Mouse (Mus musculus) midbrain, embryonic 11.5 days (tissue): ENCODE results near the gene Carmil3. TPM values are rescaled to one million over a fixed set of nuclear protein-coding genes. Genes with fewer than 3 reads are reported as not detected.

Experiments
- ATAC-seq: fragments of 200-750 bp; cut with Nextera tagmentation; 2 replicates; pipeline ENCODE4 v1.8.0; 2017; ENCODE audit warnings: moderate TSS enrichment, moderate library complexity; ENCODE audit not compliant: low FRiP score
- DNase-seq: peaks from one replicate; pipeline ENCODE4 v3.0.0; 2015; ENCODE audit warnings: low spot score; ENCODE audit errors: missing footprints
- H3K27ac ChIP-seq: fragments of 300-500 bp; sonication (generic); 2 replicates; pipeline ENCODE4 v1.5.1; 2014; ENCODE audit warnings: low read depth, low read length
- H3K27me3 ChIP-seq: fragments of 300-500 bp; sonication (generic); 2 replicates; pipeline ENCODE4 v1.6.1; 2014; ENCODE audit warnings: mild to moderate bottlenecking, low read length, moderate library complexity, mixed read lengths; ENCODE audit not compliant: control insufficient read depth, insufficient read depth
- H3K36me3 ChIP-seq: fragments of 300-500 bp; sonication (generic); 2 replicates; pipeline ENCODE4 v1.6.1; 2014; ENCODE audit warnings: mild to moderate bottlenecking, low read length, moderate library complexity, mixed read lengths; ENCODE audit not compliant: control insufficient read depth, insufficient read depth
- H3K4me1 ChIP-seq: fragments of 300-500 bp; sonication (generic); 2 replicates; pipeline ENCODE4 v1.6.1; 2014; ENCODE audit warnings: low read length; ENCODE audit not compliant: control insufficient read depth, insufficient read depth
- H3K4me2 ChIP-seq: fragments of 300-500 bp; sonication (generic); 2 replicates; pipeline ENCODE4 v1.6.1; 2014; ENCODE audit warnings: mild to moderate bottlenecking, moderate library complexity
- H3K4me3 ChIP-seq: fragments of 300-500 bp; sonication (generic); 2 replicates; pipeline ENCODE4 v1.5.1; 2014; ENCODE audit warnings: low read depth, low read length
- H3K9ac ChIP-seq: fragments of 300-500 bp; sonication (generic); 2 replicates; pipeline ENCODE4 v1.6.1; 2014; ENCODE audit warnings: low read length
- H3K9me3 ChIP-seq: fragments of 300-500 bp; sonication (generic); 2 replicates; pipeline ENCODE4 v1.6.1; 2016; ENCODE audit warnings: low read length; ENCODE audit not compliant: control insufficient read depth
- WGBS: fragments of 180-500 bp; shearing (Covaris S2); extraction: QIAGEN DNeasy Blood & Tissue Kit; methylation state at CpG from one replicate; pipeline ENCODE4 v1.1.7; 2014; 5-methylcytosine and 5-hydroxymethylcytosine counted together
- polyA plus RNA-seq: library from polyadenylated mRNA; unstranded; fragments of >200 nt; fragmentation: Nextera tagmentation; extraction: Ambion mirVana; gene quantifications from 2 replicates; pipeline ENCODE4 v1.2.1, GENCODE M21; 2014

Carmil3 gene
- polyA plus RNA-seq, 1 experiment from 2014 or later: 9.7 TPM

- no peak for ATAC-seq
- H3K27me3 ChIP-seq: no peaks in the 10 kb centered on the region
- no peak overlapping the region for H3K9ac ChIP-seq
- 73% methylated on average over 5 of the region's 5 CpGs for whole genome bisulfite sequencing
- H3K9me3 ChIP-seq: no peaks in the 10 kb centered on the region
- H3K4me2 ChIP-seq: no peak overlapping the region
- peak; percentile 12 for DNase-seq
- no peaks in the 10 kb centered on the region for H3K4me1 ChIP-seq
- no peaks in the 10 kb centered on the region for H3K36me3 ChIP-seq
- H3K27ac ChIP-seq: no peak overlapping the region
- no peak overlapping the region for H3K4me3 ChIP-seq
Measured at GRCm38 (mm10) chr14:55484430-55485085, 5.9 kb upstream of the Carmil3 start.

GRCm38 (mm10) chr14:55486836-55487235 is 3.6 kb upstream of the Carmil3 start:
- Histone ChIP-seq H3K4me3 (no peak overlapping the region), H3K9me3 (no peaks in the 10 kb centered on the region), H3K4me2 (no peak overlapping the region), H3K4me1 (0 out of 2 replicates have a peak, but pooled peaks cover 3% of the 10 kb centered on the region), H3K36me3 (no peaks in the 10 kb centered on the region), H3K27ac (no peak overlapping the region), H3K9ac (no peak overlapping the region), H3K27me3 (no peaks in the 10 kb centered on the region; the same call in 1 of the 2 replicates)
- ATAC-seq (no peak), DNase-seq (peak; percentile 21)
- WGBS: 85% methylated on average over 8 of the region's 8 CpGs

GRCm38 (mm10) chr14:55491291-55491833 is 911 bp downstream of the Carmil3 start:
- ATAC-seq: peak; percentile 85

GRCm38 (mm10) chr14:55492103-55492502 is 1.7 kb downstream of the Carmil3 start:
- ATAC-seq: no peak

More at GRCm38 (mm10) chr14:55491291-55491833, 911 bp downstream of the Carmil3 start:
- H3K27ac ChIP-seq: peak overlapping the region; percentile 64; the same call in 1 of the 2 replicates
- H3K9ac ChIP-seq: peak overlapping the region; percentile 74
- under 1% methylated on average over 30 of the region's 30 CpGs for WGBS
- no peaks in the 10 kb centered on the region; the same call in 1 of the 2 replicates for H3K27me3 ChIP-seq
- no peaks in the 10 kb centered on the region for H3K9me3 ChIP-seq
- peak overlapping the region; percentile 63 for H3K4me2 ChIP-seq
- DNase-seq: peak; percentile 97
- H3K4me3 ChIP-seq: peak overlapping the region; percentile 65
- 0 out of 2 replicates have a peak, but pooled peaks cover 4% of the 10 kb centered on the region for H3K4me1 ChIP-seq
- no peaks in the 10 kb centered on the region for H3K36me3 ChIP-seq

GRCm38 (mm10) chr14:55495509-55496240 is 5.2 kb downstream of the Carmil3 start:
- DNase-seq (peak; percentile 69), ATAC-seq (no peak)
- Histone ChIP-seq H3K27ac (no peak overlapping the region), H3K27me3 (no peaks in the 10 kb centered on the region), H3K9ac (no peak overlapping the region), H3K36me3 (peaks cover 2% of the 10 kb centered on the region; the same call in 1 of the 2 replicates), H3K4me2 (no peak overlapping the region), H3K4me1 (0 out of 2 replicates have a peak, but pooled peaks cover 4% of the 10 kb centered on the region), H3K4me3 (no peak overlapping the region), H3K9me3 (no peaks in the 10 kb centered on the region)
- 76% methylated on average over 16 of the region's 20 CpGs for WGBS

More at GRCm38 (mm10) chr14:55492103-55492502, 1.7 kb downstream of the Carmil3 start:
- Histone ChIP-seq H3K9ac (no peak overlapping the region), H3K4me3 (no peak overlapping the region), H3K9me3 (no peaks in the 10 kb centered on the region), H3K27me3 (no peaks in the 10 kb centered on the region; the same call in 1 of the 2 replicates), H3K4me1 (0 out of 2 replicates have a peak, but pooled peaks cover 4% of the 10 kb centered on the region), H3K36me3 (no peaks in the 10 kb centered on the region), H3K4me2 (peak overlapping the region; percentile 63; the same call in 1 of the 2 replicates), H3K27ac (no peak overlapping the region)
- peak; percentile 82 for DNase-seq
- 47% methylated on average over 3 of the region's 3 CpGs for WGBS

- no peaks in the 10 kb centered on the region for H3K9me3 ChIP-seq
- H3K27ac ChIP-seq: no peak overlapping the region
- DNase-seq: peak; percentile 74
- H3K4me1 ChIP-seq: no peaks in the 10 kb centered on the region
- H3K27me3 ChIP-seq: no peaks in the 10 kb centered on the region
- H3K4me2 ChIP-seq: no peak overlapping the region
- H3K9ac ChIP-seq: no peak overlapping the region
- H3K36me3 ChIP-seq: peaks cover 2% of the 10 kb centered on the region; the same call in 1 of the 2 replicates
- ATAC-seq: peak; percentile 55
- WGBS: 74% methylated on average over 16 of the region's 16 CpGs
- no peak overlapping the region for H3K4me3 ChIP-seq
Measured at GRCm38 (mm10) chr14:55496761-55497448, 6.5 kb downstream of the Carmil3 start.

- Histone ChIP-seq H3K27me3 (no peaks in the 10 kb centered on the region), H3K4me2 (no peak overlapping the region), H3K4me1 (no peaks in the 10 kb centered on the region), H3K4me3 (no peak overlapping the region), H3K27ac (no peak overlapping the region), H3K9me3 (no peaks in the 10 kb centered on the region), H3K36me3 (peaks cover 2% of the 10 kb centered on the region; the same call in 1 of the 2 replicates), H3K9ac (no peak overlapping the region)
- WGBS: 35% methylated on average over 6 of the region's 6 CpGs
- ATAC-seq (peak; percentile 73), DNase-seq (peak; percentile 99)
Measured at GRCm38 (mm10) chr14:55497449-55497821, 7.0 kb downstream of the Carmil3 start.

- no peak overlapping the region for H3K4me3 ChIP-seq
- ATAC-seq (no peak), DNase-seq (no peak)
- no peaks in the 10 kb centered on the region for H3K9me3 ChIP-seq
- H3K4me1 ChIP-seq: no peaks in the 10 kb centered on the region
- H3K4me2 ChIP-seq: no peak overlapping the region
- no peaks in the 10 kb centered on the region for H3K27me3 ChIP-seq
- H3K36me3 ChIP-seq: no peaks in the 10 kb centered on the region
- H3K9ac ChIP-seq: no peak overlapping the region
- H3K27ac ChIP-seq: no peak overlapping the region
- 89% methylated on average over 9 of the region's 9 CpGs for WGBS
Measured at GRCm38 (mm10) chr14:55505612-55506011, 15.2 kb downstream of the Carmil3 start.
